Mouse (Mus musculus): Measurements from ENCODE around the gene Lyrm2. TPM values are rescaled to one million over a fixed set of nuclear protein-coding genes. Genes with fewer than 3 reads are reported as not detected.

The Lyrm2 gene
- 76.0 TPM for polyA plus RNA-seq (2014; fragmentation: Illumina TruSeq; extraction: RNeasy Lipid Tissue Mini Kit (QIAGEN cat#74804); ENCODE audit: low read depth, low replicate concordance)

DNA sequence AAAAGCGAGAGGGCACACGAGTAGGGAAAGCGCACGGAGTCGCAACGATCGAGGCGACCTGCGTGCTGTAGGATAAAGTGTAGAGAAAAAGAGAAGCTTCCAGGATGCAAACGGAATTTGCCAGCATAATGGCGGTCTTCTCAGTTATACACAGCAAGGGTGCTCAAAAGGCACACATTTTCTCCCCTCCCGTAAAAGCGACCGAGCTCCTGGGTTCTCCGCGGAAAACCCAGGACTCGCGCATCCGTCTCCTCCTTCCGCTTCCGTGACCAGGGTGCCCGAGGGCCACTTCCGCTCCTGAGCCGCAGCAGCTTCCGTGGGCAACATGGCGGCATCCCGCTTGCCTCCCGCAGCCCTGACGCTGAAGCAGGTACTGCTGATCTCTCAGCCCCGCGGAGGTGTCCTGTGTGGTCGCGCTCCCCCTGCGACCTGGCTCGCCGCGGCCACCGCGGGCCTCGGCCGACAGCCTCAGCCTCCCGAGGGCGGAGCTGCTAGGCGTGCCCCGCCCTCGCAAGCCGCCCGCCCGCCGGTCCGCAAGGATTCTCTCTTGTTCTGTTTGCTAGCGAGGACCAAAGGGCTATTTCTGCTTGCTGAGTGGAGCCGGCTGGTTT is at the start of gene Lyrm2:
Gene Lyrm2 (plus strand): TSS at position 288 of the 611 bp plus-strand sequence.

Other genes with a start within 250 kb of the Lyrm2 start
- gene Gja10, start 197.5 kb upstream of the Lyrm2 start, polyA plus RNA-seq (2014; fragmentation: Illumina TruSeq; extraction: RNeasy Lipid Tissue Mini Kit (QIAGEN cat#74804); ENCODE audit: low read depth, low replicate concordance), result not detected
- 29.2 TPM for gene Casp8ap2, start 184.8 kb upstream of the Lyrm2 start, polyA plus RNA-seq (2014; fragmentation: Illumina TruSeq; extraction: RNeasy Lipid Tissue Mini Kit (QIAGEN cat#74804); ENCODE audit: low read depth, low replicate concordance)
- gene Mdn1, start 143.1 kb upstream of the Lyrm2 start, polyA plus RNA-seq (2014; fragmentation: Illumina TruSeq; extraction: RNeasy Lipid Tissue Mini Kit (QIAGEN cat#74804); ENCODE audit: low read depth, low replicate concordance), result 20.7 TPM
- 2.7 TPM for gene Ankrd6, start 150.6 kb downstream of the Lyrm2 start, polyA plus RNA-seq (2014; fragmentation: Illumina TruSeq; extraction: RNeasy Lipid Tissue Mini Kit (QIAGEN cat#74804); ENCODE audit: low read depth, low replicate concordance)
- 2.5 TPM for gene Rragd, start 182.8 kb downstream of the Lyrm2 start, polyA plus RNA-seq (2014; fragmentation: Illumina TruSeq; extraction: RNeasy Lipid Tissue Mini Kit (QIAGEN cat#74804); ENCODE audit: low read depth, low replicate concordance)
- gene Ube2j1, start 231.2 kb downstream of the Lyrm2 start, polyA plus RNA-seq (2014; fragmentation: Illumina TruSeq; extraction: RNeasy Lipid Tissue Mini Kit (QIAGEN cat#74804); ENCODE audit: low read depth, low replicate concordance), result 103 TPM

All from sigmoid colon, adult 10 weeks (tissue).